Mouse (Mus musculus): ENCODE data around the gene Prelp.

GRCm38 (mm10) chr1:133915723-133916355 lies 5.4 kb downstream of the Prelp start:
- TF ChIP-seq CTCF (IDR thresholded peaks at IDR 0.05; ENCODE audit: control insufficient read depth, insufficient read depth, insufficient replicate concordance, low read depth, low read length) = no peak
- TF ChIP-seq POLR2A (IDR thresholded peaks at IDR 0.05; ENCODE audit: control insufficient read depth, low read depth, low read length) = no peak

All from testis, adult 2 months (tissue).